Mouse (Mus musculus) G1E (cell line): ENCODE data around the gene Cks2. TPM values are rescaled to one million over a fixed set of nuclear protein-coding genes. Genes with fewer than 3 reads are reported as not detected.

Experiments used
- ATAC-seq: 2 replicates; pipeline ENCODE4 v1.8.0; 2016; ENCODE audit warnings: mild to moderate bottlenecking; ENCODE audit not compliant: insufficient number of reproducible peaks, poor library complexity, low FRiP score, severe bottlenecking; ENCODE audit errors: extremely low read depth
- DNase-seq: peaks from one replicate; pipeline ENCODE4 v3.0.0; 2012; ENCODE audit warnings: low spot score
- H3K27me3 ChIP-seq: 2 replicates; pipeline ENCODE4 v1.6.1; 2012; ENCODE audit warnings: mild to moderate bottlenecking, low read length, inconsistent platforms; ENCODE audit not compliant: insufficient read depth
- H3K36me3 ChIP-seq: replicated peaks from 2 replicates; pipeline ENCODE3; 2012; ENCODE audit warnings: mild to moderate bottlenecking, inconsistent platforms
- H3K4me1 ChIP-seq: 2 replicates; pipeline ENCODE4 v1.6.1; 2012; ENCODE audit warnings: low read depth, low read length, inconsistent platforms, mixed read lengths; ENCODE audit not compliant: insufficient read depth
- H3K4me3 ChIP-seq: 2 replicates; pipeline ENCODE4 v1.5.1; 2012; ENCODE audit warnings: low read depth, mild to moderate bottlenecking, inconsistent platforms, low read length, moderate library complexity, mixed read lengths
- H3K9me3 ChIP-seq: replicated peaks from 2 replicates; pipeline ENCODE4 v1.6.1; 2012; ENCODE audit warnings: inconsistent platforms
- CTCF ChIP-seq: IDR thresholded peaks from 2 replicates; pipeline ENCODE4 v1.5.1; 2012; ENCODE audit warnings: low read depth, low read length, inconsistent platforms, mixed read lengths
- GATA1 ChIP-seq: IDR thresholded peaks from 2 replicates; pipeline ENCODE4 v1.6.1; 2012; ENCODE audit warnings: borderline replicate concordance, low read length, inconsistent platforms, mixed read lengths
- GATA2 ChIP-seq: IDR thresholded peaks from 2 replicates; pipeline ENCODE4 v1.6.1; 2012; ENCODE audit warnings: low read depth, low read length, inconsistent platforms, borderline replicate concordance
- POLR2AphosphoS5 ChIP-seq: IDR thresholded peaks from 2 replicates; pipeline ENCODE4 v1.6.1; 2012; ENCODE audit warnings: low read depth, low read length, inconsistent platforms; ENCODE audit not compliant: insufficient replicate concordance
- TAL1 ChIP-seq: conservative IDR thresholded peaks from 2 replicates; pipeline ENCODE4 v1.6.1; 2012; ENCODE audit warnings: low read depth, low read length, inconsistent platforms, mixed read lengths
- polyA plus RNA-seq: library from polyadenylated mRNA; stranded (reverse); fragments of >175 nt; gene quantifications from 2 replicates; pipeline ENCODE4 v1.2.3, GENCODE M21; 2012
- total RNA-seq, 2 experiments: library from RNA; stranded (forward) in 1 of 2; stranded (reverse) in 1 of 2; fragments of 200-1000 nt in 1 of 2; fragments of >200 nt in 1 of 2; fragmentation: Nextera tagmentation in 1 of 2; gene quantifications; 2 replicates each; pipeline ENCODE4 v1.2.3; 2014 to 2017

Cks2 gene
- total and polyA plus RNA-seq, 3 experiments: 104 to 367 (median 303) TPM

GRCm38 (mm10) chr13:51676641-51677040 lies 31.6 kb downstream of the Cks2 start:
- peaks cover 92% of the 10 kb centered on the region for H3K36me3 ChIP-seq
- TF ChIP-seq TAL1 (no peak), CTCF (no peak), POLR2AphosphoS5 (no peak), GATA2 (no peak), GATA1 (no peak)
- no peaks in the 10 kb centered on the region for H3K9me3 ChIP-seq
- no peak overlapping the region for H3K4me3 ChIP-seq
- DNase-seq (no peak), ATAC-seq (no peak)
- H3K4me1 ChIP-seq: peaks cover 49% of the 10 kb centered on the region
- H3K27me3 ChIP-seq: no peaks in the 10 kb centered on the region

- H3K9me3 ChIP-seq: no peaks in the 10 kb centered on the region
- DNase-seq (no peak), ATAC-seq (no peak)
- peaks cover 93% of the 10 kb centered on the region for H3K36me3 ChIP-seq
- H3K4me1 ChIP-seq: peaks cover 49% of the 10 kb centered on the region
- no peaks in the 10 kb centered on the region for H3K27me3 ChIP-seq
- H3K4me3 ChIP-seq: peak overlapping the region; percentile 18; the same call in 1 of the 2 replicates
- TF ChIP-seq CTCF (no peak), GATA1 (no peak)
Measured at GRCm38 (mm10) chr13:51677041-51677440, 32.0 kb downstream of the Cks2 start.

GRCm38 (mm10) chr13:51677630-51678185 lies 32.7 kb downstream of the Cks2 start:
- TF ChIP-seq GATA1 (no peak), TAL1 (peak; percentile 80), POLR2AphosphoS5 (no peak), GATA2 (no peak), CTCF (no peak)
- H3K36me3 ChIP-seq: peaks cover 99% of the 10 kb centered on the region
- DNase-seq (peak; percentile 67), ATAC-seq (peak; percentile 76)
- H3K4me1 ChIP-seq: peaks cover 49% of the 10 kb centered on the region
- H3K27me3 ChIP-seq: no peaks in the 10 kb centered on the region
- no peaks in the 10 kb centered on the region for H3K9me3 ChIP-seq
- peak overlapping the region; percentile 53; the same call in 1 of the 2 replicates for H3K4me3 ChIP-seq

GRCm38 (mm10) chr13:51678687-51679086 lies 33.7 kb downstream of the Cks2 start:
- Histone ChIP-seq H3K36me3 (peaks cover 100% of the 10 kb centered on the region), H3K4me1 (peaks cover 49% of the 10 kb centered on the region)
- ATAC-seq: no peak

GRCm38 (mm10) chr13:51679332-51679731 lies 34.3 kb downstream of the Cks2 start:
- DNase-seq (no peak), ATAC-seq (no peak)
- H3K36me3 ChIP-seq: peaks cover 100% of the 10 kb centered on the region
- peaks cover 53% of the 10 kb centered on the region for H3K4me1 ChIP-seq
- no peak overlapping the region for H3K4me3 ChIP-seq
- H3K27me3 ChIP-seq: no peaks in the 10 kb centered on the region
- TF ChIP-seq CTCF: no peak
- no peak for TF ChIP-seq GATA2
- no peak for TF ChIP-seq GATA1
- no peak for TF ChIP-seq POLR2AphosphoS5
- no peaks in the 10 kb centered on the region for H3K9me3 ChIP-seq

More at GRCm38 (mm10) chr13:51678687-51679086, 33.7 kb downstream of the Cks2 start:
- Histone ChIP-seq H3K27me3 (no peaks in the 10 kb centered on the region), H3K4me3 (no peak overlapping the region), H3K9me3 (no peaks in the 10 kb centered on the region)
- no peak for DNase-seq
- TF ChIP-seq POLR2AphosphoS5 (no peak), CTCF (no peak), TAL1 (no peak), GATA1 (no peak), GATA2 (no peak)

- H3K36me3 ChIP-seq: peaks cover 100% of the 10 kb centered on the region
- no peak overlapping the region for H3K4me3 ChIP-seq
- ATAC-seq: no peak
- TF ChIP-seq POLR2AphosphoS5 (no peak), GATA1 (no peak), TAL1 (no peak), GATA2 (no peak), CTCF (no peak)
- peaks cover 60% of the 10 kb centered on the region for H3K4me1 ChIP-seq
- H3K27me3 ChIP-seq: no peaks in the 10 kb centered on the region
- no peaks in the 10 kb centered on the region for H3K9me3 ChIP-seq
- no peak for DNase-seq
Measured at GRCm38 (mm10) chr13:51681076-51681475, 36.0 kb downstream of the Cks2 start.

- Histone ChIP-seq H3K9me3 (no peaks in the 10 kb centered on the region), H3K27me3 (no peaks in the 10 kb centered on the region), H3K4me1 (peaks cover 58% of the 10 kb centered on the region), H3K4me3 (no peak overlapping the region), H3K36me3 (peaks cover 99% of the 10 kb centered on the region)
- no peak for DNase-seq
- no peak for TF ChIP-seq GATA1
- TF ChIP-seq TAL1: no peak
- no peak for TF ChIP-seq POLR2AphosphoS5
- no peak for TF ChIP-seq CTCF
- TF ChIP-seq GATA2: no peak
- ATAC-seq: no peak
Measured at GRCm38 (mm10) chr13:51681634-51682033, 36.6 kb downstream of the Cks2 start.
